Mouse (Mus musculus): ENCODE data around the gene Zmym5. TPM values are rescaled to one million over a fixed set of nuclear protein-coding genes. Genes with fewer than 3 reads are reported as not detected.
"Not testable (repeated sequence)": the region's sequence is repeated elsewhere in the genome, so short reads cannot be mapped to it uniquely, and the experiment has no call there.

Gene Zmym5
- total RNA-seq (2021): 10 to 100 TPM; 32.9 to 35.8 TPM

GRCm38 (mm10) chr14:56811701-56812339 lies at the start of gene Zmym5:
Gene Zmym5, minus strand, starts transcription at chr14:56811716.
- intact Hi-C loops (cut with DNase I): not testable (repeated sequence)

GRCm38 (mm10) chr14:56849681-56850080 lies 38.2 kb upstream of the Zmym5 start:
- intact Hi-C loops (cut with DNase I): no loop called here

More at GRCm38 (mm10) chr14:56811701-56812339, at the start of gene Zmym5:
- peak; percentile 92 for DNase-seq

GRCm38 (mm10) chr14:56848322-56848721 lies 36.8 kb upstream of the Zmym5 start:
- no peak for DNase-seq
- intact Hi-C loops (cut with DNase I): no loop called here

More at GRCm38 (mm10) chr14:56849681-56850080, 38.2 kb upstream of the Zmym5 start:
- peak; percentile 4 for DNase-seq

DNA sequence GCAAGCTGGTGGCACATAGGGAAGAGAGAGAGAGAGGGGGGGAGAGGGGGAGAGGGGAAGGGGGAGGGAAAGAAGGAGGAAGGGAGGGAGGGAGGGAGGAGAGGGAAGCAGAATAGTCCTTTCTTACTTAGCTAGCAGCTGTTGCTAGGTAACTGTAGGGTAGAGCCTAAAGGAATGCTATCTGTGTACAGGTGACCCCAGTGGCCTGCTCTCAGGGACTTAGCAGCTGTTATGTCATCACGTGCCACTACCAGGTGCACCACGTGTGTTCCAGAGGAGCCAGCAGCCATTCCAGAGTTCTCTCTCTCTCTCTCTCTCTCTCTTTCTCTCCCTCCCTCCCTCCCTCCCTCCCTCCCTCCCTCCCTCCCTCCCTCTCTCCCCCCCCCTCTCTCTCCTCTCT lies 33.0 kb upstream of the Zmym5 start:
- DNase-seq: no peak
- intact Hi-C loops (cut with DNase I): no loop called here

- DNase-seq: no peak
- intact Hi-C loops (cut with DNase I): no loop called here
Measured at GRCm38 (mm10) chr14:56844033-56844432, 32.5 kb upstream of the Zmym5 start.

DNA sequence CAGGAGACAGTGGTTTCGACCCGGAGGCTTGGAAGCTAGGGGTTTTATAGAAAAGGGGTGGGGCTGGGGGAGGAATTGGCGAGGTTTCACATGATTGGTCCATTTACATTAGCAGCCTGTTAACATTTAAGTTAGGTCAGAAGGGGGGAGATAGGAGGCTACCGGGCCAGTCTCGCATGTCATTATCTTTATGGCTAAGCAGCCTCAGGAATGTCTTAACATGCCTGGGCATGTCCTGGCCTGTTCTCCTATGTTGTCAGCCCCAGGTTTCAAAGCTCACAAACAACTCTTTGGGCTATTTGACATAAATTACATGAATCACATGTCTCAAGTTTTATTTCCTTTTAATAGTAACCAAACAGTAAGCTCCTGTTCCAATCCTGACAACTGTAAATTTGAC lies 23.1 kb upstream of the Zmym5 start:
- intact Hi-C loops (cut with DNase I); DNase-seq: not testable (repeated sequence)

DNA sequence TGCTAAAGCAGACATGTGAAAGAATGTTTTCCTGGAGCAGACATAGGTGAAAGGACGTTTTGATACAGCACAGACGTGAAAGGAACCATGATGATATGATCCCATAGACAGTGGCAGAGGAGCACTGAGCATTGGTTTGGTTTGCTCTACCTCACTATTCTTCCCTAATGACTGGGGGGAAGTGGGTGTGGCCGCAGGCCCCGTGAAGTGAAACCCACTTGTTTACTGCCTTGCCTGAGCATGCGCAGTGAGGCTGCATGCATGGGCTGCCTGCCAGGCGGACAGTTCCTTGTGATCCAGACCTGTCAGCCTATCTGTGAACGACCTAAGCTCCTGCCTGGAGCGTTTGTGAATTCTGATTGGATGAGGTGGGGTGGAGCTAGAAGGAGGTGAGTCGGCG lies 21.7 kb upstream of the Zmym5 start:
- intact Hi-C loops (cut with DNase I); DNase-seq: not testable (repeated sequence)

- intact Hi-C loops (cut with DNase I): no loop called here
- DNase-seq: no peak
Measured at GRCm38 (mm10) chr14:56832563-56833113, 21.1 kb upstream of the Zmym5 start.

- no peak for DNase-seq
- intact Hi-C loops (cut with DNase I): no loop called here
Measured at GRCm38 (mm10) chr14:56832147-56832546, 20.6 kb upstream of the Zmym5 start.

DNA sequence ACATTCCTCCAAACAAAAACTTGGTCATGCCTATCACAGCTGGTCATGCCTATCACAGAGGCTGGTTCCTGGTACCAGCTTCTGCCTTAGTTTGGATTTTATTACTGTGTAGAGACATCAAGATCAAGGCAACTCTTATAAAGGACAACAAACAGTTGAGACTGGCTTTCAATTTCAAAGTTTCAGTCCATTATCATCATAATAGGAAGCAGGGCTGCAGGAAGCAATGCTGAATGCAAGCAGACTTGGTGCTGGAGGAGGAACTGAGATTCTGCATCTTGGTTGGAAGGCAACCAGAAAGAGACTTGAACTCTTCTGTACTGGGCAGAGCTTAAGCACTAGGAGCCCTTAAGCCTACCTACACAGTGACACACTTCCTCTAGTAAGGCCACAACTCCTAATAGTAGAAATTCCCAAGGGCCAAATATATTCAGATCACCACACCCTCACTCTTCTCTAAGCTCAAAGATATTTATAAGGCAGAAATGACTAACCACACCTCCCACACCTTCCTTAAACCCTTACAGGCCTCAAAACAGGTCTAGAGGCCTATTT lies 19.1 kb upstream of the Zmym5 start:
- intact Hi-C loops (cut with DNase I): no loop called here
- DNase-seq: no peak

- intact Hi-C loops (cut with DNase I): no loop called here
- no peak for DNase-seq
Measured at GRCm38 (mm10) chr14:56824562-56824961, 13.0 kb upstream of the Zmym5 start.

GRCm38 (mm10) chr14:56817616-56818015 lies 6.1 kb upstream of the Zmym5 start:
- intact Hi-C loops (cut with DNase I): no loop called here
- no peak for DNase-seq

DNA sequence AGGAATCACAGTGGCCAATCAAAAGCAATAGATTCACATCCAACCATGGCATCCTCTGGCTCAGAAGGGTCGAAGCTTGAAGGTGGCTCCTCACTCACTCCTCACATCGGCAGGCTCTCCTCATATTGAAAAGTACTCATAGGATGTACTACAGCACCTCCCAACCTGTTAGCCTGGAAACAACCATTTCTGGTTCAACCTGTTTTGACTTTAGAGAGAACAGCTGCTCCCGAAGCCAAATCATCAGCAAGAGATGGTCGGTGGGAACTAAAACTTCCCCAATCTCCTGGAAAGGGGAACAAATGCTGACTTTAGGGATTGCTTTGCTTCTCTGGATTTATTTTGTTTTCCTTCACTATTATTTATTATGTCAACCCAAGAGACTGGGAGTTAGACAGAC lies 5.6 kb upstream of the Zmym5 start:
- intact Hi-C loops (cut with DNase I): no loop called here

DNA sequence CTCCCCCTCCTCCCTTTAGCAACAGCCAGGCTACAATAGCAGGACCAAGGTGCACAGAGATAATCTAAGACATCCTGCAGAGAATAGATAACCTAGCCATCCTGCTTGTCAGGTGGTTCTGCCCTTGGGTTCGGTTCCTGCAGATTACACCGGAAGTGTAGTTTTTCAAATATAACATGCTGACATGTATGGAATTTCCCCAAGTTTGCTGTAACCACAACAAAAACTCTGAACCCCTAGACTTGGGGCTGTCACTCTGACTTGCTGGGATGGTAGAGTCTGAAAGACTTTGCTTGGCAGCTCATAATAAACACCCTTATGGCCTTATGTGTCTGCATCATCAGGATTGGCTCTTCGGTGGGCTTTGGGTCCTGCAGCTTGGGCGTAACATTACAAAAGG lies 5.0 kb upstream of the Zmym5 start:
- DNase-seq: no peak
- intact Hi-C loops (cut with DNase I): no loop called here

More for the DNA sequence above, 5.6 kb upstream of the Zmym5 start:
- DNase-seq: no peak

- peak; percentile 80 for DNase-seq
- intact Hi-C loops (cut with DNase I): no loop called here
Measured at GRCm38 (mm10) chr14:56812520-56813036, 1.1 kb upstream of the Zmym5 start.

DNA sequence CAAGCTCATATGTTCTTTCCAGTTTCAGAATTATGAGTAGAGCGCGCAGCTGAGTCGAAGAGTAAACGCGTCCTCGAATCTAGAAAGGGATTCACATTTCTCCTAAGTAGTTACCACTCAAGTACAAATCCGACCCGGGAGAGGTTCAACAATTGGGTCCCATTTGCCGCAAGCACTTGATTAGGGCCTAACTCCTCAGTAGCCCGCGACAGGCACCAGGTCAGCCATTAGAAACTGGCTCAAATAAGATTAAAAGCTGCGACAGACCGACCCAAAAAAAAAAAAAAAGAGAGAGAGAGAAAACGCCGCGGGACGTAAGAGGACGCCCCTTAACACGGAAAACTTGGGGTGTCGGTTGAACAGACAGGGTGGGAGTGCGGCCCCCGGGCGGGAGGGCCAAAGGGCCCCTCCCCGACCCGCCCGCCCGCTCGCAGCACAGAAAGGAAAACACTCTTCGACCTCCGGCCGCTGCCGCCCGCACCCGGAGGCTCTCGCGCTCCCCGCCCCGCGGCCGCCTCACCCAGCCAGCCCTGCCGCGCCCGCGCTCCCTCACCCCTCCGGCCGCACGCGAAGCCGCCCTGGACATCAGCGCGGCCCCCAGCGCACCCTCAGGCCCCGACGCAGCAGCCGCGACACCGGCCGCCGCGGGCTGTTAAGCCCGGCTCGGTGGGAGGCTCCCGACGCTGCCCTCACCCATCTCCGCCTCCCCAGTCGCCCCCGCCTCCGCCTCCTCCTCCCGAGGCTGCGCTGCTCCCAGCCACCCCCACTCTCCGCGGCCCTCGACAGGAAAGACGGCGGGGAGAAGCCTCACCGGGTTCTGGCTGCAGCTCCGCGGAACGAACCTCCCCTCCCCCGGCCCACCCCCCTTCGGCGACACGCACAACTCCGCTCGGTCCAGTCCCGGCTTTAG lies 480 bp downstream of the Zmym5 start:
- intact Hi-C loops (cut with DNase I): not testable (repeated sequence)
- peak; percentile 35 for DNase-seq

DNA sequence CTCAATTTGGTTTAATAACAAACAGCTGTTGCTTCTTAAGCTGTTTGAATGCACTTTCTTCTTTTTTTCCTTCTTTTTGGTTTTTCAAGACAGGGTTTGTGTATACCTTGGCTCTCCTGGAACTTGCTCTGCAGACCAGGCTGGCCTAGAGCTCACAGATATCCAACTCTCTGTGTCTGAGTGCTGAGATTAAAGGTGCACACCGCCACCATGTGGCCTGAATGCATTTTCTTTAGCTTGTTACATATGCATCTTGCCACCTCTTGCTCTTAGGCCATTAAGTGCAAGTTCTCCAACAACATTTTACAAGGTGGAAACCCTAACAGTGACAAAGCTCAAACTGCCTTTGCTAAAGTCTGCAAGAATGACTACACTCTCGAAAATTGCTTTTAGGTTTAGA lies 18.3 kb downstream of the Zmym5 start:
- intact Hi-C loops (cut with DNase I): loop anchor here (10.0 kb wide), 2 partner anchors 98 to 418 kb away; no protein-coding TSS in a partner anchor
- DNase-seq: peak; percentile 49

DNA sequence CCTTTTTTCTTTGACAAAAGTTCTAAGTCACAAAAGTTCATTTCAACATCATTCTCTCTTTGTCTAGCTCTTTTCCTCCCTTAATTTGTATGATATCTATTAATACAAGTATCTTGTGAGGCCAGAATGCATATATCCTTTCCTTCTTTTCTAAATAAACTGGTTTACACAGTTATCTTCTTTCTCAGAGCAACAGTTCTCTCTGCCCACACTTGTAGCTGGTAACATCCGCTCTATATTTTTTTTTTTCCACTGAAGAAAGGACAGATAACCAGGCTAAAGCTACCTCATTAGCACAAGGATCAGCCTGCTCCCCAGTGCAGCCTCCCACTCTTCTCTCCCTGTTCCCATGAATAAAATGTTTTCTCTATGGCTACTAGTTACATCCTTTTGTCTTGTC lies 26.9 kb downstream of the Zmym5 start:
- DNase-seq: no peak
- intact Hi-C loops (cut with DNase I): no loop called here

DNA sequence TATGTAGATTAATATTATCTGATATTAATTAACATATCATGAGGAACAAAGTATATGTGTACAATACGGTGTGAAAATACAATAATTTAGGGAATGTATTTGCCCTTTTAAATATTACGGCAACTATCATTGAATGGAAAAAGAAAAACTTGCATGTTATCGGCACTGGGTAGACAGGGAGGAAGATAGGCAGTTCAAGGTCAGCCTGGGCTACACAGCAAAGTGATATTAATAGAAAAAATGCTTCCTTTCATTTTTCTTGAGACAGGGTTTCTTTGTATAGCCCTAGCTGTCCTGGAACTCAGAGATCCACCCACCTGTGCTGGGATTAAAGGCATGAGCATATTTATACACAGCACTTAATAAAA lies 32.6 kb downstream of the Zmym5 start:
- intact Hi-C loops (cut with DNase I): no loop called here

DNA sequence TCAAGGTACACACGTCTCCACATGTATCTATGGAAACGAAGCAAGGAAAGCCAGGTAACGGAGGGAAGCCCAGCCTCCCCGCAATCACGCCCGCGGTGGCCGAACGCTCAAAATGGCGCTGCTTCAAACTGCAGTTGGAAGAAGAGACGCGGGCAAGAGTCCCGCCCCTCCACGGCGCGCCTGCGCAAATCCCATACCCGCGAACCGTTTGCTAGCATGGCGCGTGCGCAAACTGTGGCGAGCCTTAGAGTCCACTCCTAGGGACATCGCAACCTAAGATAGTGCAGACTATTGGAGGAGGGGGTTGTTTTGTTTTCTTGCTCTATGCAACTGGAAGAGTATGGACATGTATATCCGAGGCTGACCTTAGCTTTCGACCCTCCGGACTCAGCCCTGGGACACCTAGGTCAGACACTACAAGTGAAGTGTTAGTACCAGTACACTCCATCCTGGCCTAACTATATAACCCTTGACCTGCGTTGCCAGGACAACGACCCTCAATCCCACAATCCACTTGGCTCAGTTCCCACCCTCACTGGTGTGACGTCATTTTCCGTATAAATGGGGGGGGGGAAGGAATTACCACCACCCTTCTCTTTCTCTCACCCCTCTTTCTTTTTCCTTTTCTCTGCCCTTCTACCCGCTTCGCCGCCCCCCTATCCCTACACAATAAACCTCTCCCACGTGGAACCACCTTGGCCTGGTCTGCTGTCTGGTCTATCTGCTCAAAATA lies 33.1 kb downstream of the Zmym5 start, which contains the start of gene Pspc1:
Gene Pspc1 (minus strand): TSS at position 117 of the 733 bp plus-strand sequence.
- peak; percentile 98 for DNase-seq
- intact Hi-C loops (cut with DNase I): no loop called here

More for the DNA sequence above, 32.6 kb downstream of the Zmym5 start:
- no peak for DNase-seq

Measured in left cerebral cortex, postnatal 4 days (tissue).